Mouse (Mus musculus): ENCODE measurements around the gene Mdm2.

Gene Mdm2

GRCm38 (mm10) chr10:117654576-117655123 lies 55.9 kb downstream of the Mdm2 start:
- no peak for DNase-seq

DNA sequence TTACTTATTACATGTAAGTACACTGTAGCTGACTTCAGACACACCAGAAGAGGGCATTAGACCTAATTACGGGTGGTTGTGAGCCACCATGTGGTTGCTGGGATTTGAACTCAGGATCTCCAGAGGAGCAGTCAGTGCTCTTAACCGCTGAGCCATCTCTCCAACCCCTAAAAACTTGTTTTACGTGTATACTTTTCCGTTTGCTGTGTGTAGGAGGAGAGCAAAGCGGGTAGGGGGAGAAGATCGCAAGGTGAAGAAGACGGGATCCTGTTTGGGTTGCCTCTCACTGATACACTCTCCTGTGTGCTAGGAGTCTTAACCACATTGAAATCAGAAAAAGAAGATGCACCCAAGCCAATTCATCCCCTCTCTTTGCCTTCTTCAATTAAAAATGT lies 56.8 kb downstream of the Mdm2 start:
- DNase-seq: no peak

GRCm38 (mm10) chr10:117652930-117653778 lies 57.4 kb downstream of the Mdm2 start:
- no peak for DNase-seq

DNA sequence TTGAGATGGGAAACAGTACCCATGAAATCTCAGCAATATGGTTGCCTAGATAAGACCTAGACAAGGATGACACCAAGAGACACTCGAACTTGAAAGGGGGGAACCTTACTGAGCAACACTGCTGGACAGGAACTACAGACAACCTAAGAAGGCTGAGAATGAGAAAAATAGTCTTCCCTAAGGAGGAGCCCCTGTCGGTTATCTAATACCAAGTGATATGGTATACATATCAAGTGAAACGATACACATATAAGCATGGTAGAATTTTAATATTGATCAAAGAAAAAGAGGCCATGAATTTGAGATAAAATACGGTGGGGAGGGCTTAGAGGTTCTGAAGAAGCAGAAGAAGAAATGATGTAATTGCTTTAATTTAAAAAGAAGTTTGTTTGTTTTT lies 58.2 kb downstream of the Mdm2 start:
- DNase-seq: no peak

DNA sequence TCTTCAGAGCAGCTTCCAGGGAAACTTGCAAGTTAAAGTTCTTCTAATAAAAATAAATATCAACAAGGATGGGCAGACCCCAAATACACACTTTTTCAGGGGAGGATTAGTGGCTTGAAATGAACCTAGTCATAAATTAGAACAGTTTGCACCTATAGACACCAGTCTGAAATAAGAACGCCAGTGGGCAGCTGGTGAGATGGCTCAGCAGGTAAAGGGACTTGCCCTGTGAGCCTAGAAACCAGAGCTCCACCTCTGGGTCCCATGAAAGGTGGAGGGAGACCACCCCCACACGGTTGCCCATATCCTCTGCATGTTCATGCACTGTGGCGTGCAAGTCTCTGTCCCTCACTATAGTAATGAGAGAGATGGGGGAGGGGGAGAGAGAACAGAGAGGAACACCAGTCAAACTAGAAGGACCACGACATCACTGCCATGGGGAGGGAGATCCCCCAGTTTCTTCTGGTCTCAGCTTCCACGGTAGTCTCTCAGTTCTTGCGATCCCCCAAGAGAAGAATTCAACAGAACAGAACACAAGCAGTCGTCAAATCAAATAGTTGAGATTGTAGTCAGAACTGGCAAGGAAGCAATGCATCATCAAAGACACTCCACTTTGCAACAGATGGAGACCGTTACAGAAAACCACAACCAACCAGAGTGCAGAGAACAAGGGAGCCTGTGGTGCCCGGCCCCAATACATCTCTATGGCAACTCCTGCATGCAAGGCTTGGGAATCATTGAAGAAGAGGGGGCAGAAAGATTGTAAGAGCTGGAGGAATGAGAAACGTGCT lies 58.8 kb downstream of the Mdm2 start:
- no peak for DNase-seq

GRCm38 (mm10) chr10:117650725-117651124 lies 59.8 kb downstream of the Mdm2 start:
- no peak for DNase-seq

GRCm38 (mm10) chr10:117650042-117650655 lies 60.4 kb downstream of the Mdm2 start:
- DNase-seq: no peak

GRCm38 (mm10) chr10:117649292-117650041 lies 61.1 kb downstream of the Mdm2 start:
- DNase-seq: peak; percentile 28 to 66

- no peak for DNase-seq
Measured at GRCm38 (mm10) chr10:117648643-117649042, 61.9 kb downstream of the Mdm2 start.

GRCm38 (mm10) chr10:117647964-117648472 lies 62.5 kb downstream of the Mdm2 start:
- DNase-seq: no peak

- peak; percentile 75 to 88 for DNase-seq
Measured at GRCm38 (mm10) chr10:117647158-117647505, 63.4 kb downstream of the Mdm2 start.

- no peak for DNase-seq
Measured at GRCm38 (mm10) chr10:117646482-117647157, 63.9 kb downstream of the Mdm2 start.

- DNase-seq: no peak
Measured at GRCm38 (mm10) chr10:117645487-117645964, 65.0 kb downstream of the Mdm2 start.

- no peak for DNase-seq
Measured at GRCm38 (mm10) chr10:117644828-117645227, 65.7 kb downstream of the Mdm2 start.

DNA sequence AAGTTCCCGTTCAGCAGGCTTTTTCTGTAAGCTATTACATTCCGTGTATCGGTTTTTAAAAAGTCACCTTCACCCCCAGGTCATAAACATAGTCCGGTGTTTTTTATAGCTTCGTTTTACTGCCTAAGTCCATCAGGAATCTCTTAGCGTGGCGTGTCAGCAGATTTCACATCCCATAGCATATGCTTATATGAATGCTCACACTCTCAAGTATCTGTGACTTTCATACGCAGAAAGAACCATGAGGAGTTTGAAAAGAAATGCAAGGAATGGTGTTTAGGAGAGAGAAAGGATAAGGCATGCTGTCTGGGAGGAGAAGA lies 66.2 kb downstream of the Mdm2 start:
- no peak for DNase-seq

- DNase-seq: no peak
Measured at GRCm38 (mm10) chr10:117643711-117644428, 66.7 kb downstream of the Mdm2 start.

GRCm38 (mm10) chr10:117643302-117643701 lies 67.3 kb downstream of the Mdm2 start:
- no peak for DNase-seq

DNA sequence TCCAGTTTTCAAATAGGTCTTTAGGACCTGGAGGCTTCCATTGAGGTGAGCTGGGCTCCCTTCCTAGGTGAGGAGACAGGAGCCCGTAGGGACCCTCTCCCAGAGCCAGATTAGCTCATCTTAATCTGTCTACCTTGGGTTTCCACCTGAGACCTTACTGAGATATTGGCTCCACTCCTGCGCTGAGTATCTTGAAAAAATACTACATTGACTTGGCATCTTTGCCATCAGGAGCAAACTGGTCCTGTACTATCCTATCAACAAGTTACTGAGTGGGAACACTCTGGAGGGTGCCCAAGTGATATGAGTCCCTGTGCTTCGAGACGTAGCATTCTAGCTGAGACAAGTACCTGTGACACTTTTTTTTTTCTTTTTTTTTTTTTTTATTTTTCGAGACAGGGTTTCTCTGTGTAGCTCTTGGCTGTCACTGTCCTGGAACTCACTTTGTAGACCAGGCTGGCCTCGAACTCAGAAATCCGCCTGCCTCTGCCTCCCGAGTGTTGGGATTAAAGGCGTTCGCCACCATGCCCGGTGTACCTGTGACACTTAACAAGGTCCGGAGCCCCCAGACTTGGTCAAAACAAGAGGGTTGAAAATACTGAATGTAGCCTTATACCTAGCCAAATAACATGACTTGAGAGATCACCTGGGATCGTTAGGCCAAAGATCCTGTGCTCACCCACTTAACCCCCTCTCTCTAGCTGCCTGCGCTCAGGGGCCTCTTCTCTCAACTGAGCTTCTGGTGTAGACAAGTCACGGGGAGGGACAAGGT lies 67.9 kb downstream of the Mdm2 start:
- no peak for DNase-seq

DNA sequence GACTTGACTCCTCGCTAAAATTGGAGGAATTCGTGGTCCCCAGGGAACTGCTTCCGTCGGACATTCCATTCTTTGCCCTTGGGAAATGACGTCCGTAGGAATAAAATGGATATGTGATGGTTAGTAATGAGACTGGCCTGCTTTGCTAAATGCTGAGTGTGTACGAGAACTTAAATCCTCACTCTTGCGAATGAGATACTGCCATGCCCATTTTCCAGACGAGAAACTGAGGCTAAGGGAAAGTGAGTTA lies 68.4 kb downstream of the Mdm2 start:
- peak in 1 of 2 experiments; percentile 54 for DNase-seq

DNA sequence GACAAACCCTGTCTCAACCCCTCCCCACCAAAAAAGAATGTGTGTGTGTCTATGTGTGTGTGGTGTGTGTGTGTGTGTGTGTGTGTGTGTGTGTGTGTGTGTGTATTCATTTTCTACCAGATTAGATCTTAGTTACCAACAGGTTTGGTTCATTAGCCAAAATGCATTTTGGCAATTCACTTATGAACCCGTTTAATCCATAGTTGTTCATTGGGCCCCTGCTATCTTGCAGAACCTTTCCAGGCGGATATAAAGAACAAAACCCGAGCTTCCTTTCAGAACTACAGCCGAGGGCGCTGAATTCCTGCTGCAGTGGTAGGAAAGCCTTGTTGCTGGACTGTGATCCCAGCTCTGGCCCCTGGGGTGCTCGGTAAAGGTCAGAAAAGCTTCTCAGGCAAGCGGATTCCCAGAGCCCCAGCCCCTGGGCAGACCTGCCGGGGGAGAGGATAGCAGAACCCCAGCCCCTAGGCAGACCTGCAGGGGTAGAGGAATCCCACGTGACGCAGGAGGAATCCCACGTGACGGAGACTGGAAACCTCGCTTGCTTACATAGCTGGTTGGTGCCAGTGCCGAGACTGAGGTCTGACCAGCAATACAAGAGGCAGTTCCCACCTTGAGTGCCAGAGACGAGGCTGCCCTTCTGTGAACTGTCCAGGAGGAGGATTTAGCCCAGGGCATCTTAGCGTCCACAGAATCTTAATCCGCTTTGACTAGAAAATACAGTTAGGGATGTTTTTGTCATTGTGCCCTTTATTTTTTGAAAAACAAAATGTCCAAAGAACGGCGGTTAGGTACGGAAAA lies 69.0 kb downstream of the Mdm2 start:
- no peak for DNase-seq

All from kidney, postnatal 25 days (tissue).